ENCODE assay signal across 26 mouse cellular contexts in genomic region chr2:112910579-112910978, GRCm38 (mm10).
"Had no signal": no experiment of that assay in that cellular context is flagged by ENCODE, and none has a peak within 500 bp of the region (broad histone marks: within the 10 kb centered on the region; RNA-seq: fewer than 3 reads in every experiment).

No protein-coding gene starts in this region.

- H3K9me3 ChIP-seq: heart, embryonic 10.5 days; heart, embryonic 12.5 days; hindbrain, embryonic 13.5 days; hindbrain, embryonic 15.5 days; kidney, embryonic 15.5 days; limb, embryonic 12.5 days; liver, embryonic 13.5 days; liver, embryonic 15.5 days had no signal

- H3K4me2 ChIP-seq: heart, embryonic 12.5 days; hindbrain, embryonic 13.5 days; hindbrain, embryonic 15.5 days; kidney, embryonic 15.5 days; limb, embryonic 12.5 days; liver, embryonic 11.5 days; liver, embryonic 13.5 days; liver, embryonic 15.5 days had no signal

- H3K4me3 ChIP-seq: heart, embryonic 10.5 days; heart, embryonic 12.5 days; hindbrain, embryonic 13.5 days; hindbrain, embryonic 15.5 days; kidney, embryonic 15.5 days; limb, embryonic 12.5 days; liver, embryonic 13.5 days; liver, embryonic 15.5 days had no signal

- H3K9ac ChIP-seq: heart, embryonic 12.5 days; hindbrain, embryonic 13.5 days; hindbrain, embryonic 15.5 days; kidney, embryonic 15.5 days; limb, embryonic 12.5 days; liver, embryonic 13.5 days; liver, embryonic 15.5 days had no signal

- H3K4me1 ChIP-seq: heart, embryonic 10.5 days; heart, embryonic 12.5 days; hindbrain, embryonic 13.5 days; hindbrain, embryonic 15.5 days; kidney, embryonic 15.5 days; limb, embryonic 12.5 days; liver, embryonic 13.5 days; liver, embryonic 15.5 days had no signal

- H3K36me3 ChIP-seq: heart, embryonic 10.5 days; heart, embryonic 12.5 days; hindbrain, embryonic 13.5 days; hindbrain, embryonic 15.5 days; kidney, embryonic 15.5 days; limb, embryonic 12.5 days; liver, embryonic 13.5 days; liver, embryonic 15.5 days had no signal

- DNase-seq: gastrocnemius, postnatal 14 days; gastrocnemius, postnatal 36 days; heart, adult 18-20 months; heart, postnatal 14 days; heart, postnatal 36 days; kidney, adult 11 months; kidney, adult 2 months; kidney, adult 9 months; kidney, postnatal 14 days; kidney, postnatal 36 days; layer of hippocampus, adult 9-11 months; layer of hippocampus, postnatal 36 days; left cerebral cortex, postnatal 4 days; liver; liver, embryonic 13.5 days had no signal

- H3K27ac ChIP-seq: heart, embryonic 10.5 days; hindbrain, embryonic 13.5 days; hindbrain, embryonic 15.5 days; hindbrain, postnatal 0 days; kidney, embryonic 15.5 days; kidney, postnatal 0 days; limb, embryonic 12.5 days; liver, embryonic 13.5 days; liver, embryonic 15.5 days had no signal

- ATAC-seq: hindbrain, postnatal 0 days; intestine, embryonic 16.5 days had no signal

- H3K27me3 ChIP-seq: heart, embryonic 12.5 days; hindbrain, embryonic 13.5 days; hindbrain, embryonic 15.5 days; kidney, embryonic 15.5 days; limb, embryonic 12.5 days; liver, embryonic 13.5 days; liver, embryonic 15.5 days had no signal
